Mouse (Mus musculus): ENCODE results near the gene Ncbp3. TPM values are rescaled to one million over a fixed set of nuclear protein-coding genes. Genes with fewer than 3 reads are reported as not detected.

Gene Ncbp3
- polyA plus RNA-seq, 1 experiment from 2014 or later, result 13.8 TPM

GRCm38 (mm10) chr11:73084804-73085231, 37.2 kb downstream of the Ncbp3 start:
- WGBS, result 48% methylated on average over 10 of the region's 10 CpGs
- H3K27me3 ChIP-seq (ENCODE audit: control insufficient read depth, insufficient read depth, low read length), result no peaks in the 10 kb centered on the region
- ATAC-seq (ENCODE audit: insufficient number of reproducible peaks, low FRiP score, low TSS enrichment, low read depth) (no peak), DNase-seq (ENCODE audit: low spot score) (no peak)
- H3K27ac ChIP-seq (replicated peaks; ENCODE audit: low read depth, low read length), result peak overlapping the region; percentile 55; the same call in 1 of the 2 replicates
- no peak overlapping the region for H3K9ac ChIP-seq (ENCODE audit: low read length)
- H3K4me2 ChIP-seq (ENCODE audit: low read depth, severe bottlenecking), result no peak overlapping the region
- H3K36me3 ChIP-seq (ENCODE audit: control insufficient read depth, insufficient read depth, low read length), result no peaks in the 10 kb centered on the region; the same call in 1 of the 2 replicates
- H3K9me3 ChIP-seq (ENCODE audit: control insufficient read depth, low read length), result no peaks in the 10 kb centered on the region
- H3K4me3 ChIP-seq (ENCODE audit: low read depth, low read length), result no peak overlapping the region
- peaks cover 18% of the 10 kb centered on the region for H3K4me1 ChIP-seq (ENCODE audit: control insufficient read depth, insufficient read depth, low read length)

- ATAC-seq (ENCODE audit: insufficient number of reproducible peaks, low FRiP score, low TSS enrichment, low read depth) (no peak), DNase-seq (ENCODE audit: low spot score) (peak; percentile 24)
- Histone ChIP-seq H3K4me1 (ENCODE audit: control insufficient read depth, insufficient read depth, low read length) (peaks cover 18% of the 10 kb centered on the region), H3K27ac (replicated peaks; ENCODE audit: low read depth, low read length) (peak overlapping the region; percentile 55; the same call in 1 of the 2 replicates), H3K27me3 (ENCODE audit: control insufficient read depth, insufficient read depth, low read length) (no peaks in the 10 kb centered on the region), H3K9ac (ENCODE audit: low read length) (no peak overlapping the region; the same call in 1 of the 2 replicates), H3K4me3 (ENCODE audit: low read depth, low read length) (no peak overlapping the region), H3K4me2 (ENCODE audit: low read depth, severe bottlenecking) (no peak overlapping the region), H3K9me3 (ENCODE audit: control insufficient read depth, low read length) (no peaks in the 10 kb centered on the region), H3K36me3 (ENCODE audit: control insufficient read depth, insufficient read depth, low read length) (no peaks in the 10 kb centered on the region; the same call in 1 of the 2 replicates)
- WGBS, result 56% methylated on average over 7 of the region's 7 CpGs
Observed at GRCm38 (mm10) chr11:73085391-73085790, 37.8 kb downstream of the Ncbp3 start.

- Histone ChIP-seq H3K27ac (replicated peaks; ENCODE audit: low read depth, low read length) (no peak overlapping the region), H3K27me3 (ENCODE audit: control insufficient read depth, insufficient read depth, low read length) (no peaks in the 10 kb centered on the region), H3K4me2 (ENCODE audit: low read depth, severe bottlenecking) (no peak overlapping the region), H3K4me1 (ENCODE audit: control insufficient read depth, insufficient read depth, low read length) (peaks cover 18% of the 10 kb centered on the region), H3K4me3 (ENCODE audit: low read depth, low read length) (no peak overlapping the region), H3K9me3 (ENCODE audit: control insufficient read depth, low read length) (no peaks in the 10 kb centered on the region), H3K9ac (ENCODE audit: low read length) (no peak overlapping the region), H3K36me3 (ENCODE audit: control insufficient read depth, insufficient read depth, low read length) (no peaks in the 10 kb centered on the region; the same call in 1 of the 2 replicates)
- DNase-seq (ENCODE audit: low spot score) (no peak), ATAC-seq (ENCODE audit: insufficient number of reproducible peaks, low FRiP score, low TSS enrichment, low read depth) (no peak)
- 76% methylated on average over 6 of the region's 6 CpGs for WGBS
Observed at GRCm38 (mm10) chr11:73087700-73088480, 40.3 kb downstream of the Ncbp3 start.

- WGBS, result 81% methylated on average over 4 of the region's 4 CpGs
Observed at GRCm38 (mm10) chr11:73090283-73090682, 42.7 kb downstream of the Ncbp3 start, which contains the start of gene Itgae. Gene Itgae (plus strand): TSS chr11:73090583.

GRCm38 (mm10) chr11:73090826-73091225, 43.2 kb downstream of the Ncbp3 start:
- Histone ChIP-seq H3K27me3 (ENCODE audit: control insufficient read depth, insufficient read depth, low read length) (no peaks in the 10 kb centered on the region), H3K4me3 (ENCODE audit: low read depth, low read length) (no peak overlapping the region), H3K36me3 (ENCODE audit: control insufficient read depth, insufficient read depth, low read length) (no peaks in the 10 kb centered on the region), H3K4me1 (ENCODE audit: control insufficient read depth, insufficient read depth, low read length) (peaks cover 3% of the 10 kb centered on the region; the same call in 1 of the 2 replicates), H3K9me3 (ENCODE audit: control insufficient read depth, low read length) (no peaks in the 10 kb centered on the region), H3K4me2 (ENCODE audit: low read depth, severe bottlenecking) (no peak overlapping the region), H3K27ac (replicated peaks; ENCODE audit: low read depth, low read length) (no peak overlapping the region), H3K9ac (ENCODE audit: low read length) (no peak overlapping the region)
- DNase-seq (ENCODE audit: low spot score), result no peak
- 80% methylated on average over 2 of the region's 2 CpGs for WGBS
- ATAC-seq (ENCODE audit: insufficient number of reproducible peaks, low FRiP score, low TSS enrichment, low read depth), result no peak

More at GRCm38 (mm10) chr11:73090283-73090682, 42.7 kb downstream of the Ncbp3 start, which contains the start of gene Itgae:
- peaks cover 6% of the 10 kb centered on the region; the same call in 1 of the 2 replicates for H3K4me1 ChIP-seq (ENCODE audit: control insufficient read depth, insufficient read depth, low read length)
- H3K4me3 ChIP-seq (ENCODE audit: low read depth, low read length), result no peak within 1 kb of the TSS
- no peaks in the 10 kb centered on the region for H3K27me3 ChIP-seq (ENCODE audit: control insufficient read depth, insufficient read depth, low read length)
- H3K36me3 ChIP-seq (ENCODE audit: control insufficient read depth, insufficient read depth, low read length), result no peaks in the 10 kb centered on the region; the same call in 1 of the 2 replicates
- H3K27ac ChIP-seq (replicated peaks; ENCODE audit: low read depth, low read length), result no peak within 1 kb of the TSS
- no peak within 1 kb of the TSS for H3K4me2 ChIP-seq (ENCODE audit: low read depth, severe bottlenecking)
- DNase-seq (ENCODE audit: low spot score), result no peak
- no peak within 1 kb of the TSS for H3K9ac ChIP-seq (ENCODE audit: low read length)
- H3K9me3 ChIP-seq (ENCODE audit: control insufficient read depth, low read length), result no peaks in the 10 kb centered on the region
- ATAC-seq (ENCODE audit: insufficient number of reproducible peaks, low FRiP score, low TSS enrichment, low read depth), result no peak

GRCm38 (mm10) chr11:73092057-73092456, 44.5 kb downstream of the Ncbp3 start:
- Histone ChIP-seq H3K9me3 (ENCODE audit: control insufficient read depth, low read length) (no peaks in the 10 kb centered on the region), H3K4me1 (ENCODE audit: control insufficient read depth, insufficient read depth, low read length) (peaks cover 3% of the 10 kb centered on the region; the same call in 1 of the 2 replicates), H3K27ac (replicated peaks; ENCODE audit: low read depth, low read length) (no peak overlapping the region), H3K36me3 (ENCODE audit: control insufficient read depth, insufficient read depth, low read length) (no peaks in the 10 kb centered on the region), H3K27me3 (ENCODE audit: control insufficient read depth, insufficient read depth, low read length) (no peaks in the 10 kb centered on the region), H3K4me3 (ENCODE audit: low read depth, low read length) (no peak overlapping the region), H3K4me2 (ENCODE audit: low read depth, severe bottlenecking) (no peak overlapping the region), H3K9ac (ENCODE audit: low read length) (no peak overlapping the region)
- no peak for DNase-seq (ENCODE audit: low spot score)
- WGBS, result 77% methylated on average over 4 of the region's 4 CpGs
- ATAC-seq (ENCODE audit: insufficient number of reproducible peaks, low FRiP score, low TSS enrichment, low read depth), result no peak

- Histone ChIP-seq H3K27ac (replicated peaks; ENCODE audit: low read depth, low read length) (no peak overlapping the region), H3K4me1 (ENCODE audit: control insufficient read depth, insufficient read depth, low read length) (peaks cover 1% of the 10 kb centered on the region; the same call in 1 of the 2 replicates), H3K36me3 (ENCODE audit: control insufficient read depth, insufficient read depth, low read length) (no peaks in the 10 kb centered on the region), H3K4me3 (ENCODE audit: low read depth, low read length) (no peak overlapping the region), H3K4me2 (ENCODE audit: low read depth, severe bottlenecking) (no peak overlapping the region), H3K9me3 (ENCODE audit: control insufficient read depth, low read length) (no peaks in the 10 kb centered on the region), H3K9ac (ENCODE audit: low read length) (no peak overlapping the region), H3K27me3 (ENCODE audit: control insufficient read depth, insufficient read depth, low read length) (no peaks in the 10 kb centered on the region)
- WGBS, result 87% methylated on average over 7 of the region's 7 CpGs
- DNase-seq (ENCODE audit: low spot score) (no peak), ATAC-seq (ENCODE audit: insufficient number of reproducible peaks, low FRiP score, low TSS enrichment, low read depth) (no peak)
Observed at GRCm38 (mm10) chr11:73092877-73093276, 45.3 kb downstream of the Ncbp3 start.

GRCm38 (mm10) chr11:73094231-73094995, 46.8 kb downstream of the Ncbp3 start:
- H3K9me3 ChIP-seq (ENCODE audit: control insufficient read depth, low read length), result no peaks in the 10 kb centered on the region
- no peaks in the 10 kb centered on the region for H3K27me3 ChIP-seq (ENCODE audit: control insufficient read depth, insufficient read depth, low read length)
- no peaks in the 10 kb centered on the region for H3K36me3 ChIP-seq (ENCODE audit: control insufficient read depth, insufficient read depth, low read length)
- 72% methylated on average over 11 of the region's 11 CpGs for WGBS
- no peak overlapping the region for H3K4me2 ChIP-seq (ENCODE audit: low read depth, severe bottlenecking)
- no peaks in the 10 kb centered on the region for H3K4me1 ChIP-seq (ENCODE audit: control insufficient read depth, insufficient read depth, low read length)
- DNase-seq (ENCODE audit: low spot score) (no peak), ATAC-seq (ENCODE audit: insufficient number of reproducible peaks, low FRiP score, low TSS enrichment, low read depth) (no peak)
- H3K4me3 ChIP-seq (ENCODE audit: low read depth, low read length), result no peak overlapping the region
- no peak overlapping the region for H3K9ac ChIP-seq (ENCODE audit: low read length)
- no peak overlapping the region for H3K27ac ChIP-seq (replicated peaks; ENCODE audit: low read depth, low read length)

Data from limb, embryonic 11.5 days (tissue).